Mouse (Mus musculus) hindbrain, embryonic 15.5 days (tissue): ENCODE data around the gene Cct5. TPM values are rescaled to one million over a fixed set of nuclear protein-coding genes. Genes with fewer than 3 reads are reported as not detected.

ENCODE experiments used
- ATAC-seq: fragments of 200-750 bp; cut with Nextera tagmentation; 2 replicates; pipeline ENCODE4 v1.8.0; 2017; ENCODE audit warnings: low read depth, moderate number of reproducible peaks, moderate TSS enrichment; ENCODE audit not compliant: low FRiP score
- H3K27ac ChIP-seq: fragments of 300-500 bp; sonication (generic); replicated peaks from 2 replicates; pipeline ENCODE4 v1.5.1; 2015; ENCODE audit warnings: mild to moderate bottlenecking, inconsistent platforms
- H3K27me3 ChIP-seq: fragments of 300-500 bp; sonication (generic); 2 replicates; pipeline ENCODE4 v1.6.1; 2015; ENCODE audit warnings: control low read depth, inconsistent platforms
- H3K36me3 ChIP-seq: fragments of 300-500 bp; sonication (generic); 2 replicates; pipeline ENCODE4 v1.6.1; 2015; ENCODE audit warnings: control low read depth, inconsistent platforms
- H3K4me1 ChIP-seq: fragments of 300-500 bp; sonication (generic); replicated peaks from 2 replicates; pipeline ENCODE4 v1.6.1; 2015; ENCODE audit warnings: control low read depth, inconsistent platforms
- H3K4me2 ChIP-seq: fragments of 300-500 bp; sonication (generic); 2 replicates; pipeline ENCODE4 v1.6.1; 2015; ENCODE audit warnings: moderate library complexity, mild to moderate bottlenecking, inconsistent platforms
- H3K4me3 ChIP-seq: fragments of 300-500 bp; sonication (generic); 2 replicates; pipeline ENCODE4 v1.5.1; 2015; ENCODE audit warnings: mild to moderate bottlenecking, inconsistent platforms
- H3K9ac ChIP-seq: fragments of 300-500 bp; sonication (generic); 2 replicates; pipeline ENCODE4 v1.6.1; 2015; ENCODE audit warnings: inconsistent platforms
- H3K9me3 ChIP-seq: fragments of 300-500 bp; sonication (generic); 2 replicates; pipeline ENCODE4 v1.6.1; 2016; ENCODE audit warnings: control low read depth, inconsistent platforms
- WGBS: fragments of 180-500 bp; shearing (Covaris S2); methylation state at CpG from one replicate; pipeline ENCODE4 v1.1.7; 2015; 5-methylcytosine and 5-hydroxymethylcytosine counted together
- polyA plus RNA-seq: library from polyadenylated mRNA; unstranded; fragments of >200 nt; fragmentation: Nextera tagmentation; extraction: Ambion mirVana; gene quantifications from 2 replicates; pipeline ENCODE4 v1.2.1, GENCODE M21; 2015

Cct5 gene
- polyA plus RNA-seq, 1 experiment from 2014 or later: 473 TPM

DNA sequence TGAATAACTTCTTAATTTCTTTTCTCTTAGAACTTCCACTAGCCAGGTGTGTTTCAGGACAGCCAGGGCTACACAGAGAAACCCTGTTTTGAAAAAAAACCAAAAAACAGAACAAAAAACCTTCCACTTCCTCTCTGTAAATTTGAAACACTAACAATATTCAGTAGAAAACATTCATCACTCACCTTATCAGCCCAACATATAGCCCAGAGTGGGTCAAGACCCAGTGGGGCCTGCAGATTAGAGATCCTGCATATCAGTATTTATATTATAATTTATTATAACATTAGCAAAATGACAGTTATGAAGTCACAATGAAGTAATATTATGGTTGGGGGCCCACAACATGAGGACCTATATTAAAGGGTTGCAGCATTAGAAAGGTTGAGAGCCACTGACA is 27.9 kb downstream of the Cct5 start:
- Histone ChIP-seq H3K27ac (no peak overlapping the region), H3K4me1 (no peaks in the 10 kb centered on the region; the same call in 1 of the 2 replicates), H3K4me2 (no peak overlapping the region), H3K27me3 (no peaks in the 10 kb centered on the region), H3K36me3 (no peaks in the 10 kb centered on the region), H3K9me3 (no peaks in the 10 kb centered on the region), H3K4me3 (no peak overlapping the region), H3K9ac (no peak overlapping the region)
- no peak for ATAC-seq

DNA sequence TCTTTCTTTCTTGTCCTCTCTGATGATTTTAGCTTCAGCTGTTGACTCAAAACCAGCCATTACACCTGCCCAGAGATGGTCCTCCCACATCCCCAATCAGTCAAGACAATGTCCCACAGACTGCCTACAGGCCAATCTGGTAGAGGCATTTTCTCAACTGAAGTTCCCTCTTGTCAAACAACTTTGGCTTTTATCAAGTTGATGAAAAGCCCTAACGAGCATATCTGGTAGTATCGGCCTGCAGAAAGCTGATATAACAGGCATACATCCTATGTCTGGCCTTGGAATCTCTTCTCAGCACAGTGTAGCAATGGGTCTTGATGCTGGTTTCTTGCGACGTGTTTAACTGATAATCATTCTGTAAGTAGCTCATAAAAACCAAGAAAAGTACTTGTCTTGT is 28.3 kb downstream of the Cct5 start:
- Histone ChIP-seq H3K4me3 (no peak overlapping the region), H3K4me2 (no peak overlapping the region), H3K36me3 (no peaks in the 10 kb centered on the region), H3K9ac (no peak overlapping the region), H3K4me1 (no peaks in the 10 kb centered on the region; the same call in 1 of the 2 replicates), H3K27ac (no peak overlapping the region), H3K27me3 (no peaks in the 10 kb centered on the region), H3K9me3 (no peaks in the 10 kb centered on the region)
- no peak for ATAC-seq
- 90% methylated on average over 4 of the region's 4 CpGs for WGBS

DNA sequence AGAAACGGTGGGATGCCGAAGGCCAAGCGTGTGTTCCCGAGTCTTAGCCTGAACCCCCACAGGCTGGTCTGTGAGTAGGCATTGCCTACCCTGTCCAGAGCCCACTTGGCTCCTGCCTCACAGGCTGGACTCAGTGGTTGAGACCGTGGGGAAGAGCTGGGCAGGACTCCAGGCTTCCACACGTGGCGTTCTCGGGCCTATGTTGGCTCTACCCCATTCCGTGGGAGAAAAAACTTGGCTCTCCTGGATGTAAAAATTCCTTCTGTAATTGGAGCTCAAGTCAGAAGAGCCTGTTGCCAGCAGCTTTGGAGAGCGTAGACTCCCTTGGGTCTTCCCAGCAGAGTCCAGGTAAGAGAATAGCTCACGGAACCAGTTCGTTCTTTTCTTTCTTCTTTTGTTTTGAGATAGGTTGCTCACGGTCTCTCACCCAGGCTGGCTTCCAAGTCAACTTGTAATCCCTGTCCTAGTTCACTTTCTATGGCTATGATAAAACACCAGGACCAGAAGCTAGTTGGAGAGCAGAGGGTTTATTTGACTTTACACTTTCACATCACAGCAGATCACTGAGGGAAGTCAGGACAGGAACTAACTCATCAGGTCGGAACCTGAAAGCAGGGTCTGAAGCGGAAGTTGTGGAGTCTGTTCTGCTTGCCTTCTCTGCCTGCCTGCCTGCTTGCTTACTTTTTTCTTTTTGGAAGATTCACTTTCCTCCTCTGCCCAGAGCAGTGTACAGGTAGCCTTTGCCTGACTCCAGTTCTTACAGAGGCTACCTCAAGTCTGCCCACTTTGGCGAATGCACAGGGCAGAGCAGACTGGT is 29.5 kb downstream of the Cct5 start:
- no peaks in the 10 kb centered on the region for H3K36me3 ChIP-seq
- no peaks in the 10 kb centered on the region for H3K9me3 ChIP-seq
- WGBS: 84% methylated on average over 16 of the region's 16 CpGs
- no peaks in the 10 kb centered on the region for H3K27me3 ChIP-seq
- ATAC-seq: no peak
- no peaks in the 10 kb centered on the region; the same call in 1 of the 2 replicates for H3K4me1 ChIP-seq
- no peak overlapping the region for H3K4me3 ChIP-seq
- no peak overlapping the region for H3K27ac ChIP-seq
- no peak overlapping the region for H3K4me2 ChIP-seq
- H3K9ac ChIP-seq: no peak overlapping the region

DNA sequence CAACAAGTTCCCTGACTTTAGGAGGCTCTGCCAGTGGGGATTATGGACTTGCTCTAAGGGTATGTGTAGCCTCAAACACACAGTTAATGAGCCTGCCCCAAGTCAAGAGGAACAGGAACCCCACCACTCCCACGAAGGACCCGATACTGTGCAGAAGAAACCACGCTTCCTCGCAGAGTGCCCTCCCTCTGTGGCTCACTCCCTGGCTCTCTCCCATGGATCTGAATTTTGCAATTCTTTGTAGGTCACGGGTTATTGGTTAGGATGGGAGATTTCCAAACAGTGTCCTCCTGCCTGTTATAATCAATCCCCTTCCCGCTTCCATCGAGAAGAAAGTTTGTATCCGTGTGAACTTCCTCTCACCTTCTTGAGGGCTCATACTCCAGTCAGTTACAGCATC is 30.6 kb downstream of the Cct5 start:
- no peak for ATAC-seq

DNA sequence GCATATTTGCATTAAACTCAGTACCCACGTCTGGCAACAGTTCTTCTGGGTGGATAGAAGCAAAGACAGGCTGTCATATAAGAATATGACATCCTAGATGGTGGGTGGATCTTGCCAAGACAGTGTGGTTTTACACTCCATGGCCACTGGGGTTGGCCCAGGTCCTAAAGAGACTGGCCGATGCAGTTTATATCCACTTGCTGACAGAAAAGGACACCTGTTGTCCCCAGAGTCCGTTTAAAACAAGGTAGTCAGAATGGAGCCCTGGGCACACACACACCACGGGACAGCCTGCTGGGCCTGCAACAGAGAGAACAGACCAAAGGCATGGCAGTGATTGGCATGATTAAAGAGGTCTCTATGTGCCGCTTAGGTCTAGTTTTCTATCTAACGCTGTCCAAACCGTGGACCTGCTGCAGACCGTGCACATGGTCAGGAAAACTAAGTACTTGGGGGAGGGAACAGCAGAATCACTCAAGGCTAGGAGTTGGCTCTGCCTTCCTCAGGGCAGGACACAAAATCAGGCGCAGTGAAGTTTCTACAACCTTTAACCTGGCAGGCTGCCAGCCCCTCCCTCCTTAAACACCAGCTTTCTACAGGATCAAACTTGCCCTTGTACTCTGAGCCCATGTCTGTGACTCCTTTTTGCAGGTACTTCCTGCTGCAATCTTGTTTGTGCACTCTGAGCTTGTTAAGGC is 32.1 kb downstream of the Cct5 start:
- Histone ChIP-seq H3K9me3 (no peaks in the 10 kb centered on the region), H3K27me3 (no peaks in the 10 kb centered on the region), H3K27ac (no peak overlapping the region), H3K4me1 (no peaks in the 10 kb centered on the region; the same call in 1 of the 2 replicates), H3K36me3 (no peaks in the 10 kb centered on the region), H3K4me2 (no peak overlapping the region), H3K4me3 (no peak overlapping the region), H3K9ac (no peak overlapping the region)
- 59% methylated on average over 9 of the region's 9 CpGs for WGBS
- no peak for ATAC-seq

More for the DNA sequence above, 30.6 kb downstream of the Cct5 start:
- H3K4me1 ChIP-seq: no peaks in the 10 kb centered on the region; the same call in 1 of the 2 replicates
- no peak overlapping the region for H3K4me2 ChIP-seq
- no peaks in the 10 kb centered on the region for H3K36me3 ChIP-seq
- no peak overlapping the region for H3K4me3 ChIP-seq
- no peaks in the 10 kb centered on the region for H3K9me3 ChIP-seq
- no peak overlapping the region for H3K9ac ChIP-seq
- no peak overlapping the region for H3K27ac ChIP-seq
- 90% methylated on average over 8 of the region's 8 CpGs for WGBS
- H3K27me3 ChIP-seq: no peaks in the 10 kb centered on the region

DNA sequence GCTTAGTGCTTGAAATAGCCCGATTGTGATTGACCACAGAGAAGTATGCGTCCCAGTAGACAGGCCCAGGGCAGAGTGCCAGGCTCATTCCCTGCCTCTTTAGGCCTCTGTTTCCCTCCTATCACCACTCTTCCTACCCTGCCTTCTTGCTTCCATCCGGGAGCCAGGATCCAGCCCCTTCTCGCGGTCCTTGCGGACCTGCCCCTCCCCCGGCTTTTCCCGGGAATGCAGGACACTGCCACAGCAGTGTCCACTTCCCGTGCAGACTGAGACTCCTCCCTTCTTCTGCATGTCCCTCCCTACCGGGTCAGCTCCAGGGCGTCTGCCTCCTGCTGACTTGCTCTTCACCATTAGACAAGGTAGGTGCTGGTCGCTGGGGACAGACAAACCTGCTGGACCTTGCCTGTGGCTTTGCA is 33.0 kb downstream of the Cct5 start:
- Histone ChIP-seq H3K27me3 (no peaks in the 10 kb centered on the region), H3K4me1 (no peaks in the 10 kb centered on the region; the same call in 1 of the 2 replicates), H3K4me2 (no peak overlapping the region), H3K4me3 (no peak overlapping the region), H3K9ac (no peak overlapping the region), H3K9me3 (no peaks in the 10 kb centered on the region), H3K27ac (no peak overlapping the region), H3K36me3 (no peaks in the 10 kb centered on the region)
- 15% methylated on average over 12 of the region's 12 CpGs for WGBS
- ATAC-seq: 0 out of 2 replicates have a peak, but pooled peaks have one; percentile 52

DNA sequence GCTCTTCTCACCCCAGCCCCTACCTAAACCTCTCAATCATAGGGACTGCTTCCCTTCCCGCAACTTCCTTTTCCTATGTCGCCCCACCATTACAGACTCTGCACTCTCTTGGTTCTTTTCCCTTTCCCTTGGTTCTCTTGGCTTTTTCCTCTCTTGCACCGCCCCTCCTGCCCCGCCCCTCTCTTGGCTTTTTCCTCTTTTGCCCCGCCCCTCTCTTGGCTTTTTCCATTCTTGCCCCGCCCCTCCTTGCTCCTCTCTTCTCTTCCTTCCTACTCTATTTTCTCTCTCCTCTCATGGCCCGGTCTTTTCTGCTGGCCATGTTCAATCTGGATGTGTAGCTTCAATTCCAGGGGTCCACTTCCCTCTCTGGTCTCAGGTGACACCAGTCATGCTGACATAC is 34.2 kb downstream of the Cct5 start:
- H3K9ac ChIP-seq: no peak overlapping the region
- no peak overlapping the region for H3K4me3 ChIP-seq
- ATAC-seq: no peak
- H3K4me1 ChIP-seq: no peaks in the 10 kb centered on the region; the same call in 1 of the 2 replicates
- 72% methylated on average over 7 of the region's 7 CpGs for WGBS
- H3K27me3 ChIP-seq: no peaks in the 10 kb centered on the region
- H3K36me3 ChIP-seq: no peaks in the 10 kb centered on the region
- no peak overlapping the region for H3K27ac ChIP-seq
- H3K4me2 ChIP-seq: no peak overlapping the region
- no peaks in the 10 kb centered on the region for H3K9me3 ChIP-seq

DNA sequence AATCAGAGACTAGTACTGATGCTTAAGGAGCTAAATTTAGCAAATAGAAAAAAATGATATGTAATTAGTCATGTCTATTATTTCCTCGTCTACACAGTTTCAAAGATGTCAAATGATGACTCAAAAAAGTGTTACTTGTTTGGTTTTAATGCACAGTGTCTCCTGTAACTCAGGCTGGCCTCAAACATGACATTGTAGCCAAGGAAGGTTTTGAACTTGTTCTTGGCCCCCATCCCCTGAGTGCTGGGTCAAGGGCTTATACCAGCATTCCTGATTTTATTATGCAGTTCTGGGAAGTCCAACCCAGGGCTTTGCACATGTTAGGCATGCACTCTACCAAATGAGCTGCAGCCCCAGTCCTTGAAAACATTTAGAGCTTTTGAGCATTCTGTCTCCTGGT is 35.8 kb downstream of the Cct5 start:
- WGBS: 76% methylated on average over 1 of the region's 1 CpGs
- no peaks in the 10 kb centered on the region; the same call in 1 of the 2 replicates for H3K4me1 ChIP-seq
- H3K36me3 ChIP-seq: no peaks in the 10 kb centered on the region
- no peaks in the 10 kb centered on the region for H3K9me3 ChIP-seq
- no peaks in the 10 kb centered on the region for H3K27me3 ChIP-seq
- H3K4me3 ChIP-seq: no peak overlapping the region
- H3K27ac ChIP-seq: no peak overlapping the region
- H3K9ac ChIP-seq: no peak overlapping the region
- ATAC-seq: no peak
- no peak overlapping the region for H3K4me2 ChIP-seq

DNA sequence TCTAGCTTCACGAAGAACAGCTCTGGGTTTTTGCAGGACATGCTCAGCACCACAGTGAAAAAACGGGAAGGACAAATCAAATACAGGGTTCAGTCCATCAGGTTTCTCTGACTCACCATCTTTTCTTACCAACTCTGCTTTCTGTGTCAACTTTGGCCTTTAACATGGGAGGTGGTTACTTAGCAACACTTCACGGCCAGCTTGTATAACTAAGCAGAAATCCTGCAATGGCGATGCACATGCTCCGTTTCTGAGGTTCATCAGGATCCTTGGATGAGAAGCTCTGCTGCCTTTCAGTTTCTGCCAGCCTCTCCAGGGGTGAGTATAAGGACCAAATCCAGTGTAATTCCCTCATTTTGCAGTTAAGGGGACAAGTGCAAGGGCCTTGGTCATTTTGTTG is 36.4 kb downstream of the Cct5 start, which contains the start of gene Cmbl:
Gene Cmbl (plus strand): TSS at position 206 of the 400 bp plus-strand sequence.
- no peak for ATAC-seq
- no peaks in the 10 kb centered on the region for H3K27me3 ChIP-seq
- no peaks in the 10 kb centered on the region for H3K9me3 ChIP-seq
- no peaks in the 10 kb centered on the region for H3K36me3 ChIP-seq
- H3K4me2 ChIP-seq: no peak within 1 kb of the TSS
- H3K27ac ChIP-seq: no peak within 1 kb of the TSS
- WGBS: 46% methylated on average over 5 of the region's 5 CpGs
- H3K4me3 ChIP-seq: no peak within 1 kb of the TSS
- no peak within 1 kb of the TSS for H3K9ac ChIP-seq
- no peaks in the 10 kb centered on the region; the same call in 1 of the 2 replicates for H3K4me1 ChIP-seq

DNA sequence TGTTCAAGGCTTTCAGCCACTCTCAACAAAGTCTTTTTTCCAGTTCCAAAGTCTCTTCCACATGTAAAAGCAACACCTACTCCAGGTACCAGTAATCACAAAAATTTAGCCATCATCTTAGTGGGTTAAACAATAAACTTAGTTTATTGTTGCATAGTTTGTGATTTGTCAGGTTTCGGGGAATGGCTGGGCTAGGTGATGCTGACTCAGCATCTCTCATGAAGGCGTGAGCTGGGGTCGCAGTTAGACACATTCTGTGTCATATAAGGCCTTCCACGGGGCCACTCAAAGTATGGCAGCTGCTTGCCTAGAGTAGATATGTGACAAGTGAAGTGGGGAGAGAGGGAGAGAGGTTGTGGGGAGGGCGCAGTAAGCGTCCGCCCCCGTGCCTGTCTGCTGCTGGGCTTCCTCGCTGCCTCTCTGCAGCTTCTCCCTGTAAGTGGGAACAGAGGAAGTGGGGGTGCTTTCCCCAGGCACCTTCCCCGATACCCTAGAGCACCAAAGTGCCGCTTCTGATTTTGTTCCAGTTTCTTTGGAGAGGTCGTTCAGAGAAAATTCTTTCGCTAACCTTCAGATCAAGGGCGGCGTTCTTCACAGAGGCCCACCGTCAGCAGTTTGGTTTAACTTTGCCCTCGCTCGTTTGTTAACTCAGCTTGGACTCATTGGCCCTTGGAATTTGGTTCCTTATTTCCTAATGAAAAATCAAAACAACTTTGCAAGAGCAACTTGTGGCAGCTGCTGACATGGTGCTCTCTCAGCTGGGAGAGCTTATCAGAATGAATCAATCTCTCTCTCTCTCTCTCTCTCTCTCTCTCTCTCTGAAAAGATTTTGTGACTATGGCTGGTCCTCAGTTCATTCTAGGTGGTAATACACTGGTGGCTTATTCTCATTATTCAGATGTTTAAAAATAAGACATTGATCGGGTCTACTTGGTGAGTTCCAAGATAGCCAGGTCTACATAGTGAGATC is 37.7 kb downstream of the Cct5 start:
- Histone ChIP-seq H3K27me3 (no peaks in the 10 kb centered on the region), H3K9ac (no peak overlapping the region), H3K27ac (no peak overlapping the region), H3K4me2 (no peak overlapping the region), H3K36me3 (no peaks in the 10 kb centered on the region), H3K9me3 (no peaks in the 10 kb centered on the region), H3K4me3 (no peak overlapping the region), H3K4me1 (no peaks in the 10 kb centered on the region; the same call in 1 of the 2 replicates)
- WGBS: 80% methylated on average over 19 of the region's 19 CpGs
- ATAC-seq: no peak

DNA sequence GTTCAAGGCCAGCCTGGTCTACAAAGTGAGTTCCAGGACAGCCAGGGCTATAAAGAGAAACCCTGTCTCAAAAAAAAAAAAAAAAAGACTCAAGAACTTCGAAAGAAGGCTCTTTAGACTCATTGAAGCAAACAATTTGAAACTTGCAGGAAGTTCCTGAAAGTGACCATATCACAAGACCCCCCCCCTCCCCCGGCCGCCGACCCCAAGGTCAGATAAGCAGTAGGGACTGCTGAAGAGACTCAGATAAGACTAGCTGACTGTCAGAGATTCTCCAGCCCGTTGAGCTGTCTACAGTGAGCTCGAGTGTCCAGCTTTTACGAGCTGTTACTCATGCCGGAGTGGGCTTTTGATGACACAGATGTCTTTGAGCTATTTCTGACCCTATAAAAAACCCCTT is 38.8 kb downstream of the Cct5 start:
- ATAC-seq: no peak
- Histone ChIP-seq H3K27ac (no peak overlapping the region), H3K36me3 (no peaks in the 10 kb centered on the region), H3K4me3 (no peak overlapping the region), H3K9me3 (no peaks in the 10 kb centered on the region), H3K4me2 (no peak overlapping the region), H3K27me3 (no peaks in the 10 kb centered on the region), H3K9ac (no peak overlapping the region), H3K4me1 (no peaks in the 10 kb centered on the region)
- WGBS: 86% methylated on average over 8 of the region's 8 CpGs
